Mouse (Mus musculus) bone marrow, adult 2 months (tissue): ENCODE data around the gene Lmbrd2.

ENCODE experiments used
- CTCF ChIP-seq: fragments of 200-500 bp; IDR thresholded peaks from 2 replicates; pipeline ENCODE4 v1.5.1; 2011; ENCODE audit warnings: low read length, control low read depth; ENCODE audit not compliant: control insufficient read depth, insufficient read depth
- POLR2A ChIP-seq: fragments of 200-500 bp; IDR thresholded peaks from 2 replicates; pipeline ENCODE4 v1.6.1; 2011; ENCODE audit warnings: low read depth, mild to moderate bottlenecking, control low read depth, low read length, borderline replicate concordance; ENCODE audit not compliant: control insufficient read depth

DNA sequence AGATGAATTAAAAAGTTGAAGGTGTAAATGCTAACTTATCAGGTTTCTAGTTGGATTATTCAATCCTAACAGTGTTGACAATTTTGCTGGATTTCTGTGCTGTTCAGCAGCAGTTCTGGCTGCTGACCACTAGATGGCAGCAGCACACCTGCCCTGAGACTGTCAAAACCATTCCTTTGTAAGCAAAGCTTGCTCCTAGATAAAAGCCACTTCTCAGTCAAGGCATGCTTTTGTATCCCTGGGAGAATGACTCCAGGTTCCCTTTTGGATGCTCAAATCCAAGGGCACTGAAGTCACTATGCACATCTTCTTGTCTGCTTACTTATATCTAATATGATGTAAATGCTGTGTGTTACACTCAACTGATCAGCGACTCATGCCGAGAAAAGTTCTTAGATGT lies 20.3 kb upstream of the Lmbrd2 start:
- TF ChIP-seq CTCF (peak; percentile 98), POLR2A (no peak)
